Mouse (Mus musculus) liver, embryonic 15.5 days (tissue): ENCODE measurements at regions not wholly inside any gene's neighbourhood (a gene's known extent, or its start where the extent isn't known, plus 50 kb on each side); places are given as distances from the start of the nearest gene placed in this dataset. TPM values are rescaled to one million over a fixed set of nuclear protein-coding genes. Genes with fewer than 3 reads are reported as not detected.

ENCODE experiments used
- microRNA counts: library from miRNA; unstranded; fragments of <30 nt; microRNA quantifications from one replicate; lab custom pipeline; 2016
- microRNA-seq: library from miRNA; unstranded; fragments of <30 nt; microRNA quantifications from one replicate; pipeline ENCODE4, GENCODE M21; 2016

MicroRNA genes in the stretch of these regions (microRNA counts, 519-probe panel; counts per million panel counts)
- microRNA mmu-miR-184 (lab: Ali Mortazavi, UCI), result not detected

Small RNA genes in the stretch of these regions (microRNA-seq; reads per million reads assigned to microRNA genes)
- 22.8 reads per million, percentile 38 among the genes with 10 or more reads in this experiment for gene Mir184
